Mouse (Mus musculus) hindbrain, embryonic 16.5 days (tissue): ENCODE measurements around the gene Fstl4. TPM values are rescaled to one million over a fixed set of nuclear protein-coding genes. Genes with fewer than 3 reads are reported as not detected.

Experiments
- ATAC-seq: fragments of 200-750 bp; cut with Nextera tagmentation; 2 replicates; pipeline ENCODE4 v1.8.0; 2017; ENCODE audit warnings: moderate TSS enrichment, moderate library complexity
- H3K27ac ChIP-seq: fragments of 300-500 bp; sonication (generic); 2 replicates; pipeline ENCODE4 v1.5.1; 2014; ENCODE audit warnings: low read depth, mild to moderate bottlenecking, control low read depth, low read length, moderate library complexity
- H3K27me3 ChIP-seq: fragments of 300-500 bp; sonication (generic); replicated peaks from 2 replicates; pipeline ENCODE4 v1.6.1; 2014; ENCODE audit warnings: low read length; ENCODE audit not compliant: control insufficient read depth, insufficient read depth
- H3K36me3 ChIP-seq: fragments of 300-500 bp; sonication (generic); 2 replicates; pipeline ENCODE4 v1.6.1; 2014; ENCODE audit warnings: mild to moderate bottlenecking, low read length, moderate library complexity, mixed read lengths; ENCODE audit not compliant: control insufficient read depth, insufficient read depth
- H3K4me1 ChIP-seq: fragments of 300-500 bp; sonication (generic); 2 replicates; pipeline ENCODE4 v1.6.1; 2014; ENCODE audit warnings: low read depth, low read length; ENCODE audit not compliant: control insufficient read depth, insufficient read depth
- H3K4me2 ChIP-seq: fragments of 300-500 bp; sonication (generic); 2 replicates; pipeline ENCODE4 v1.6.1; 2014; ENCODE audit warnings: mild to moderate bottlenecking, low read length, control low read depth, moderate library complexity
- H3K4me3 ChIP-seq: fragments of 300-500 bp; sonication (generic); 2 replicates; pipeline ENCODE4 v1.5.1; 2014; ENCODE audit warnings: mild to moderate bottlenecking, low read length, control low read depth, moderate library complexity
- H3K9ac ChIP-seq: fragments of 300-500 bp; sonication (generic); 2 replicates; pipeline ENCODE4 v1.6.1; 2014; ENCODE audit warnings: low read depth, mild to moderate bottlenecking, control low read depth, low read length, moderate library complexity
- H3K9me3 ChIP-seq: fragments of 300-500 bp; sonication (generic); 2 replicates; pipeline ENCODE4 v1.6.1; 2014; ENCODE audit warnings: mild to moderate bottlenecking, low read length, moderate library complexity; ENCODE audit not compliant: control insufficient read depth
- WGBS: fragments of 180-500 bp; shearing (Covaris S2); extraction: QIAGEN DNeasy Blood & Tissue Kit; methylation state at CpG from one replicate; pipeline ENCODE4 v1.1.7; 2014; 5-methylcytosine and 5-hydroxymethylcytosine counted together
- polyA plus RNA-seq: library from polyadenylated mRNA; unstranded; fragments of >200 nt; fragmentation: Nextera tagmentation; extraction: Ambion mirVana; gene quantifications from 2 replicates; pipeline ENCODE4 v1.2.1, GENCODE M21; 2015

Gene Fstl4
- polyA plus RNA-seq = 14.1 and 14.2 TPM in 2 replicates

DNA sequence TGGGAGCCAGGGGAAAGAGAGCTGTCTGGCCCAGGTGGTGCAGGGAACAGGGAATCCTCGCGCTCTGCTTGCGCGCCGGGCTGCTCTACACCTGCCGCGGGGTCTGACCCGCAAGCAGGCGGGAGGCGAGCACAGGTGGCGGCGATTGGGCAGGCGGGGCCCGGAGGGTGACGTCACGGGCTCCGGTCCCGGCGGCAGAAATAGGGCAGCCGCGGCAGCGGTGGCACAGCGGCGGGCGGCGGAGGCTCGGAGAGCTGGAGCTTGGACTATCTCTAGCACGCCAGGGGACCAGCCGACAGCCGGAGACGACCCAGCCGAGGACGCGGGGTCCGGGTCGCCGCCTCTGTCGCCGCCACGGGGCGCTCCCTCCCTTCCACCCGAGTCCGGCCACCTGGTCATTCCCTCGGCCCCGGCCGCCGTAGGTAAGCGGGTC lies at the start of gene Fstl4:
TSS of gene Fstl4 (plus strand) at position 174 of the 433 bp plus-strand sequence.
- Histone ChIP-seq H3K9me3 (no peaks in the 10 kb centered on the region), H3K27ac (no peak within 1 kb of the TSS; the same call in 1 of the 2 replicates), H3K27me3 (peaks cover 11% of the 10 kb centered on the region), H3K36me3 (no peaks in the 10 kb centered on the region), H3K9ac (peak within 1 kb of the TSS; percentile 78), H3K4me1 (peaks cover 12% of the 10 kb centered on the region), H3K4me2 (peak within 1 kb of the TSS; percentile 93), H3K4me3 (peak within 1 kb of the TSS; percentile 73)
- peak; percentile 71 for ATAC-seq
- under 1% methylated on average over 43 of the region's 48 CpGs for WGBS

DNA sequence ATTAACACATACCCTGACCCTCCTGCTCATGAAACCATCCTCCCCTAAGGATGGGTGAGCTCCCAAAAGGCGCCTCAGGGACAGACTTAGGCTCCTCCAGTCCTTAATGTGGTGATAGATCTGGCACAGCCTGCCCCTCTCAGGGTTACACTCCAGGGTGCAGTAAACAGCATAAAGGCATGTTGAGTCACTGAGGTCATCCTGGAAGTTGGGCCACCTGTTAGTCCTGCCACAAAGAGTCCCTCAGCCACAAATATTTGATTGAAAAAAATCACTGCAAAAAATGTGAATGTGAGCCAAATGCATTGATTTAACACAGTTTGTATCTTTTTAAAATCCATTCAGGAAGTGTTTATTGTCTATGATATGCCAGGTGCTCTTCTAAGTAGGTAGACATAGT lies 45.9 kb upstream of the Fstl4 start:
- no peaks in the 10 kb centered on the region for H3K4me1 ChIP-seq
- H3K27me3 ChIP-seq = no peaks in the 10 kb centered on the region
- H3K4me2 ChIP-seq = no peak overlapping the region
- H3K27ac ChIP-seq = no peak overlapping the region
- no peak for ATAC-seq
- H3K4me3 ChIP-seq = no peak overlapping the region
- WGBS = 79% methylated on average over 1 of the region's 1 CpGs
- no peaks in the 10 kb centered on the region for H3K9me3 ChIP-seq
- no peaks in the 10 kb centered on the region for H3K36me3 ChIP-seq
- no peak overlapping the region for H3K9ac ChIP-seq

DNA sequence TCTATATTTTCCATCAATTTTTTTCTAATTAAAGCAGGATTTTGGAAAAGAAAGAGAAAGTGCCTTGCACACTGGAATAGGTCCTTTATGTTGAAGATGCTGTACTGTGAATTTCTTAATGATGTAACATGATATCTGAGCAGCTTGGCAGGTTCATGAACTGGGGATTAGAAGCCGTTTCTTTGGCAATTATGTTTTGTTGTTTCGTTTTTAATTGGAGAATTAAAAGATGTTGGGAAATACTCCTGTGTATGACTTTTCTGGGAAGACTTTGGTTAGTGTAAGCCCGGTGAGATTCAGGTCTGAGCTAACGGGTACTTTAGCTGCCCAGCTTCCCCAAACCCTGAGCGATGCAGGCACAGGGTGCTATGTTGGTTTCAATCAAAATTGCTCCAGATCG lies 43.3 kb upstream of the Fstl4 start:
- Histone ChIP-seq H3K4me2 (no peak overlapping the region), H3K9ac (no peak overlapping the region), H3K27me3 (no peaks in the 10 kb centered on the region), H3K4me3 (no peak overlapping the region), H3K4me1 (no peaks in the 10 kb centered on the region), H3K27ac (no peak overlapping the region), H3K9me3 (no peaks in the 10 kb centered on the region), H3K36me3 (no peaks in the 10 kb centered on the region)
- 67% methylated on average over 6 of the region's 6 CpGs for WGBS
- ATAC-seq = no peak

DNA sequence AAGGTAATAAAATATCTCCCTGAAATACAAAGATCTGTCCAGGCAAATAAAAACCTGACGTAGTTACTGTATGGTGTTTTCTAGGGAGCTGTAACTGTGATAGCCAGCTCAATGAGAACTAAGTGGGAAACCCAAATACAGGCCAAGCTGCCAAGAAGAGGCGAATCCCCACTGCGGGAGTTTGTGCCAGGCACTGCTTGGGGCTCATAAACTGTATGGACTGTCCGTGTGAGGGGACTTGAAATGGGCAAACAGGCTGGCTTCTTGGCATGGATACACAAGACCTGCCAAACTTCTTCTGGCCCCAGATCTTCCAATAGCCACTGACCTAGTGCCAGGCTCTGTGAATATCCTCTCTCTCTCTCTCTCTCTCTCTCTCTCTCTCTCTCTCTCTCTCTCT lies 41.7 kb upstream of the Fstl4 start:
- no peak overlapping the region for H3K4me3 ChIP-seq
- H3K36me3 ChIP-seq = no peaks in the 10 kb centered on the region
- no peaks in the 10 kb centered on the region for H3K27me3 ChIP-seq
- WGBS = 59% methylated on average over 4 of the region's 4 CpGs
- H3K4me2 ChIP-seq = no peak overlapping the region
- no peak overlapping the region for H3K9ac ChIP-seq
- ATAC-seq = no peak
- no peaks in the 10 kb centered on the region for H3K4me1 ChIP-seq
- no peak overlapping the region for H3K27ac ChIP-seq
- no peaks in the 10 kb centered on the region for H3K9me3 ChIP-seq

DNA sequence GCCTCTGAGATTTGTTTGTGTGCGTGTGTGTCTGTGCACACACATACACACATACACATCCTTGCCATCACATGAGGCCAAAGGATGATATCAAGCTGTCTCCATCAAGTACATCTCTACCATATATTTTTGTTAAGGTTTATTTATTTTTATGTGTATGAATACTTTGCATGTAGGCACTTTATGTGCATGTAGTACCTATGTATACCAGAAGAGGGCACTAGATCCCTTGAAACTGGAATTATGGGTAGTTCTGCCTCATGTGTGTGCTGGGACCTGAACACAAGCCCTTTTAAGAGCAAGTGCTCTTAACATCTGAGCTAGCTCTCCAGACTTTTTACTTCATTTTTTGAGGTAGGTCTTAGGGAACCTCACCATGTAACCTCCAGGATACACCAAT lies 38.4 kb upstream of the Fstl4 start:
- Histone ChIP-seq H3K27me3 (no peaks in the 10 kb centered on the region), H3K4me1 (no peaks in the 10 kb centered on the region), H3K9ac (no peak overlapping the region), H3K27ac (no peak overlapping the region), H3K4me3 (no peak overlapping the region), H3K4me2 (no peak overlapping the region), H3K36me3 (no peaks in the 10 kb centered on the region), H3K9me3 (no peaks in the 10 kb centered on the region)
- no peak for ATAC-seq
- WGBS = 100% methylated on average over 1 of the region's 1 CpGs

DNA sequence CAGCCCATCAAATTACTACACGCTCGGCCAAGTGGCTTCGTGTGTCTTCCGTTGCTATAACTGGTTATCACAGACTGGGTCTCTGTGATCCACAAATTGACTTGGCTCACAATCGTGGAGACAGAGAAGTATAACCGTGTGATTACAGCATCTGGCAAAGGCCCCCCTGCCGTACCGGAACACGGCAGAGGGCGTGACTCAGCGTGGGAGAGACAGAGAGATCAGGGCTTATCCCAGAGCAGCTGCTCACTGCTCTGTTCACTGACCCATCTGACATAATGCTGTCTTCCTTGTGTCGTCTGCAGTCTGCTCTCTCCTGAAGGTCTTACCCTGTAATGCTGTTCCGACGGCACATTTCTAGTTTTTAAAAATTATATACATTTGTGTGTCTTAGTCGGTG lies 36.0 kb upstream of the Fstl4 start:
- no peaks in the 10 kb centered on the region for H3K9me3 ChIP-seq
- peak; percentile 65; the same call in 1 of the 2 replicates for ATAC-seq
- 54% methylated on average over 15 of the region's 15 CpGs for WGBS

DNA sequence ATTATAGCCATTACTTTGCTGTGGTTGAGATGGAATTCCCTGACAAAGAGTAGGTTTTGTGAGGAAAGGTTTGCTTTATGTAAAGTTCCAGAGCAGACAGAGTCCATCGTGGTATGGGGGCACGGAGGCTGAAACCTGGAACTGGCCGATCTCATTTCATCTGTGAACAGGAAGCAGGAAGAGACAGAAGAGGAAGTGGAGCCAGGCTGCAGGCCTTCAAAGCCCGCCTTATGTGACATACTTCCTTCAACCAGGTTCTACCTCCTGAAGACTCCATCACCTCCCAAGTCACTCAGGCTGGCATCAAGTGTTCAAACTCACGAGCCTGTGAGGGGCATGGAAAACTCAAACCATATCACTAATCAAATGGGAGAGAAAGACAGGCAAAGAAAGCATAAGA lies 34.5 kb upstream of the Fstl4 start:
- H3K4me2 ChIP-seq = no peak overlapping the region
- no peak overlapping the region for H3K9ac ChIP-seq
- no peaks in the 10 kb centered on the region for H3K27me3 ChIP-seq
- 86% methylated on average over 5 of the region's 5 CpGs for WGBS
- no peaks in the 10 kb centered on the region for H3K36me3 ChIP-seq
- no peaks in the 10 kb centered on the region for H3K9me3 ChIP-seq
- ATAC-seq = no peak
- H3K4me3 ChIP-seq = no peak overlapping the region
- no peak overlapping the region for H3K27ac ChIP-seq
- H3K4me1 ChIP-seq = no peaks in the 10 kb centered on the region

More for the DNA sequence above, 36.0 kb upstream of the Fstl4 start:
- Histone ChIP-seq H3K4me3 (no peak overlapping the region), H3K9ac (no peak overlapping the region), H3K36me3 (no peaks in the 10 kb centered on the region), H3K4me1 (no peaks in the 10 kb centered on the region), H3K27ac (no peak overlapping the region), H3K27me3 (no peaks in the 10 kb centered on the region), H3K4me2 (no peak overlapping the region)

DNA sequence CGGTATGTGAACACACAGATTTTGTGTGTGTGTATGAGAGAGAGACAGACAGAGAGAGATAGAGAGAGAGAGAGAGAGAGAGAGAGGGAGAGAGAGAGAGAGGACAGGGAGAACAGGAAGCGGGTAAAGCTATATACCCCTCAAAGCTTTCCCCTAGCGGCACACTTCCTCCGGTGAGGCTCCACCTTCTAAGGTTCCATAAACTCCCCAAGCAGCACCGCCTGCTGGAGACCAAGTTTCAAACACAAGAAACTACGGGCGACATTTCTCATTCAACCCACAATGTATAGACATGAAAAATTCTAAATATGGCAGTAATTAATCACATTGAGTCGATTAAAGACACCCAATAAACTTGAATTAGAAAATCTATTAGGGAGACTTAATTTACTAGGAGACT lies 32.5 kb upstream of the Fstl4 start:
- Histone ChIP-seq H3K9ac (no peak overlapping the region), H3K9me3 (no peaks in the 10 kb centered on the region), H3K27ac (no peak overlapping the region), H3K36me3 (no peaks in the 10 kb centered on the region), H3K4me3 (no peak overlapping the region), H3K4me1 (no peaks in the 10 kb centered on the region), H3K27me3 (no peaks in the 10 kb centered on the region), H3K4me2 (no peak overlapping the region)
- no peak for ATAC-seq
- WGBS = 53% methylated on average over 8 of the region's 8 CpGs

DNA sequence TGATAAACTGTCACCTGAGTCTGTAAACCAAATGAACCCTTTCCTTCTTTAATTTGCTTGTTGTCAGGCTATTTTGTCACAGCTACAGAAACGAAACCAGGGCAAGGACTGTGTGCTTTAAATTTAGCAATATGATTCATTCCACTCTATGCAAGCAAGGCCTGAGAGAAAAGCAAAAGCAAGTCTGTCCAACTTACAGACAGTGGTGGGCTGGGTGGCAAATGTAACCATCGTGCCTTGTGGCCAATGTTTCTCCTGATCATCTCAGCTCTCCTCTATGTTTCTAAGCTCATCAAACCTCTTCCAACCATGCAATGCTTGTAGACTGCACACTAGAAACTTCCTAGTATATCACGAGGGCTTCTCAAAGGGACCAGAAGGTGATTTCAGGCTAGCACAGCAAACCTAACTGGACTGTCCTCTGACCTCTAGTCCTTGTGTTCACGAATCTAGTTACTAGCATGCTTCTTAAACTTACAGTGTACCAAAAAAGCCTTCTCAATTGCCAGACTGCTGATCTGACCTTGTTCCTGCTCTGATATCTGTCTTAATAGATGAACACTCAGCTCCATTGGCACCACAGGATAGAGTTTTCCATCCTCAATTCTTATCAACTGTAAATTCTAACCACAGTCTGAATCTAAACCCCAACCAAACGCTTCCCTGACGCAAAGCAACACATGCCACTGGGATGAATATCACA lies 29.8 kb upstream of the Fstl4 start:
- WGBS = 92% methylated on average over 6 of the region's 6 CpGs
- Histone ChIP-seq H3K27ac (no peak overlapping the region), H3K4me2 (no peak overlapping the region), H3K9me3 (no peaks in the 10 kb centered on the region), H3K9ac (no peak overlapping the region), H3K4me3 (no peak overlapping the region), H3K36me3 (no peaks in the 10 kb centered on the region), H3K4me1 (no peaks in the 10 kb centered on the region), H3K27me3 (no peaks in the 10 kb centered on the region)
- no peak for ATAC-seq
